Mouse (Mus musculus) thymus, postnatal 25 days (tissue): ENCODE measurements at regions not wholly inside any gene's neighbourhood (a gene's known extent, or its start where the extent isn't known, plus 50 kb on each side); places are given as distances from the start of the nearest gene placed in this dataset.
A peak's percentile ranks its signal among the peaks of the same experiment; 100 is the strongest.

Source experiments
- DNase-seq: peaks from one replicate; pipeline ENCODE4 v3.0.0; 2022

- DNase-seq: no peak
These were observed 70.0 kb downstream of the 1190002N15Rik start for GRCm38 (mm10) chr9:94467846-94468245.

- no peak for DNase-seq
These were observed 81.8 kb downstream of the 1190002N15Rik start for GRCm38 (mm10) chr9:94456085-94456531.

- DNase-seq: no peak
These were observed 82.4 kb downstream of the 1190002N15Rik start for GRCm38 (mm10) chr9:94455466-94455865.

GRCm38 (mm10) chr9:94449911-94450310, 88.0 kb downstream of the 1190002N15Rik start:
- no peak for DNase-seq

- no peak for DNase-seq
These were observed 91.6 kb downstream of the 1190002N15Rik start for GRCm38 (mm10) chr9:94446182-94446763.

- DNase-seq: no peak
These were observed 93.6 kb downstream of the 1190002N15Rik start for GRCm38 (mm10) chr9:94444140-94444789.

GRCm38 (mm10) chr9:94441393-94441792, 96.5 kb downstream of the 1190002N15Rik start:
- DNase-seq: peak; percentile 15

- no peak for DNase-seq
These were observed 104.4 kb downstream of the 1190002N15Rik start for GRCm38 (mm10) chr9:94433468-94433867.

- no peak for DNase-seq
These were observed 105.6 kb downstream of the 1190002N15Rik start for GRCm38 (mm10) chr9:94432144-94432747.

- DNase-seq: no peak
These were observed 106.3 kb downstream of the 1190002N15Rik start for GRCm38 (mm10) chr9:94431540-94431939.

GRCm38 (mm10) chr9:94430996-94431395, 106.9 kb downstream of the 1190002N15Rik start:
- DNase-seq: no peak

GRCm38 (mm10) chr9:94426740-94427139, 111.1 kb downstream of the 1190002N15Rik start:
- DNase-seq: no peak

- DNase-seq: no peak
These were observed 112.1 kb downstream of the 1190002N15Rik start for GRCm38 (mm10) chr9:94425804-94426203.

- no peak for DNase-seq
These were observed 113.3 kb downstream of the 1190002N15Rik start for GRCm38 (mm10) chr9:94424438-94425135.

- no peak for DNase-seq
These were observed 127.3 kb downstream of the 1190002N15Rik start for GRCm38 (mm10) chr9:94410546-94410945.

- no peak for DNase-seq
These were observed 127.8 kb downstream of the 1190002N15Rik start for GRCm38 (mm10) chr9:94410042-94410441.

GRCm38 (mm10) chr9:94408635-94409323, 129.1 kb downstream of the 1190002N15Rik start:
- DNase-seq: no peak

- no peak for DNase-seq
These were observed 130.2 kb downstream of the 1190002N15Rik start for GRCm38 (mm10) chr9:94407671-94408070.

- DNase-seq: no peak
These were observed 133.3 kb downstream of the 1190002N15Rik start for GRCm38 (mm10) chr9:94404551-94404950.

GRCm38 (mm10) chr9:94400596-94400995, 137.3 kb downstream of the 1190002N15Rik start:
- DNase-seq: no peak

GRCm38 (mm10) chr9:94395215-94395614, 142.7 kb downstream of the 1190002N15Rik start:
- DNase-seq: no peak

GRCm38 (mm10) chr9:94386190-94386589, 151.7 kb downstream of the 1190002N15Rik start:
- no peak for DNase-seq

GRCm38 (mm10) chr9:94382293-94382692, 155.6 kb downstream of the 1190002N15Rik start:
- no peak for DNase-seq
